Mouse (Mus musculus) midbrain, postnatal 0 days (tissue): ENCODE measurements around the gene Nr1d2. TPM values are rescaled to one million over a fixed set of nuclear protein-coding genes. Genes with fewer than 3 reads are reported as not detected.
"Not testable (repeated sequence)": the region's sequence is repeated elsewhere in the genome, so short reads cannot be mapped to it uniquely, and the experiment has no call there.

Experiments used
- ATAC-seq: fragments of 200-750 bp; cut with Nextera tagmentation; 2 replicates; pipeline ENCODE4 v1.8.0; 2017; ENCODE audit warnings: moderate number of reproducible peaks, mild to moderate bottlenecking, moderate TSS enrichment, moderate library complexity; ENCODE audit not compliant: low FRiP score
- DNase-seq: peaks from one replicate; pipeline ENCODE4 v3.0.0-alpha.2; 2015; ENCODE audit warnings: low spot score
- H3K27ac ChIP-seq: fragments of 300-500 bp; sonication (generic); 2 replicates; pipeline ENCODE4 v1.5.1; 2014; ENCODE audit warnings: low read depth, mild to moderate bottlenecking, low read length, mixed read lengths
- H3K27me3 ChIP-seq: fragments of 300-500 bp; sonication (generic); 2 replicates; pipeline ENCODE4 v1.6.1; 2014; ENCODE audit warnings: low read length, control low read depth, mixed read lengths; ENCODE audit not compliant: insufficient read depth
- H3K36me3 ChIP-seq: fragments of 300-500 bp; sonication (generic); 2 replicates; pipeline ENCODE4 v1.6.1; 2014; ENCODE audit warnings: low read length, control low read depth, mixed read lengths; ENCODE audit not compliant: insufficient read depth
- H3K4me1 ChIP-seq: fragments of 300-500 bp; sonication (generic); 2 replicates; pipeline ENCODE4 v1.6.1; 2014; ENCODE audit warnings: mild to moderate bottlenecking, control low read depth, antibody characterized with exemption, low read length, mixed read lengths; ENCODE audit not compliant: insufficient read depth
- H3K4me2 ChIP-seq: fragments of 300-500 bp; sonication (generic); 2 replicates; pipeline ENCODE4 v1.6.1; 2014; ENCODE audit warnings: low read depth, mild to moderate bottlenecking, low read length, mixed read lengths; ENCODE audit not compliant: poor library complexity, severe bottlenecking
- H3K4me3 ChIP-seq: fragments of 300-500 bp; sonication (generic); 2 replicates; pipeline ENCODE4 v1.5.1; 2014; ENCODE audit warnings: low read depth, mild to moderate bottlenecking, low read length, moderate library complexity
- H3K9ac ChIP-seq: fragments of 300-500 bp; sonication (generic); replicated peaks from 2 replicates; pipeline ENCODE4 v1.6.1; 2014; ENCODE audit warnings: mild to moderate bottlenecking, low read length, moderate library complexity, mixed read lengths; ENCODE audit not compliant: poor library complexity, severe bottlenecking
- H3K9me3 ChIP-seq: fragments of 300-500 bp; sonication (generic); 2 replicates; pipeline ENCODE4 v1.6.1; 2016; ENCODE audit warnings: low read length, control low read depth
- CTCF ChIP-seq: IDR thresholded peaks from 2 replicates; pipeline ENCODE4 v1.5.1; 2016; ENCODE audit warnings: antibody characterized with exemption, mild to moderate bottlenecking
- WGBS: fragments of 180-500 bp; shearing (Covaris S2); extraction: QIAGEN DNeasy Blood & Tissue Kit; methylation state at CpG from one replicate; pipeline ENCODE4 v1.1.7; 2014; 5-methylcytosine and 5-hydroxymethylcytosine counted together
- polyA plus RNA-seq: library from polyadenylated mRNA; unstranded; fragments of >200 nt; fragmentation: Nextera tagmentation; extraction: Ambion mirVana; gene quantifications from 2 replicates; pipeline ENCODE4 v1.2.1, GENCODE M21; 2015
- total RNA-seq: library from RNA; depleted of rRNA; stranded (reverse); fragments of >200 nt; gene quantifications from 2 replicates; pipeline ENCODE4 v1.2.3, GENCODE M21; 2014

Nr1d2 gene
- total and polyA plus RNA-seq, 2 experiments from 2014 or later = 9.5 to 20.4 TPM

GRCm38 (mm10) chr14:18233981-18234960 lies 4.7 kb downstream of the Nr1d2 start:
- Histone ChIP-seq H3K9me3 (no peaks in the 10 kb centered on the region), H3K27me3 (no peaks in the 10 kb centered on the region), H3K4me3 (no peak overlapping the region), H3K36me3 (no peaks in the 10 kb centered on the region), H3K27ac (no peak overlapping the region), H3K4me1 (no peaks in the 10 kb centered on the region), H3K4me2 (no peak overlapping the region), H3K9ac (no peak overlapping the region)
- DNase-seq (no peak), ATAC-seq (no peak)
- no peak for TF ChIP-seq CTCF
- 63% methylated on average over 5 of the region's 5 CpGs for WGBS

GRCm38 (mm10) chr14:18233076-18233475 lies 5.9 kb downstream of the Nr1d2 start:
- H3K27me3 ChIP-seq = no peaks in the 10 kb centered on the region
- no peaks in the 10 kb centered on the region for H3K36me3 ChIP-seq
- WGBS = 92% methylated on average over 2 of the region's 2 CpGs
- H3K4me3 ChIP-seq = no peak overlapping the region
- no peak for DNase-seq
- H3K4me2 ChIP-seq = no peak overlapping the region
- H3K4me1 ChIP-seq = no peaks in the 10 kb centered on the region
- no peak overlapping the region for H3K9ac ChIP-seq
- no peaks in the 10 kb centered on the region for H3K9me3 ChIP-seq
- TF ChIP-seq CTCF = no peak
- no peak for ATAC-seq
- H3K27ac ChIP-seq = no peak overlapping the region

GRCm38 (mm10) chr14:18231866-18232265 lies 7.1 kb downstream of the Nr1d2 start:
- not testable (repeated sequence) for H3K4me1 ChIP-seq, H3K36me3 ChIP-seq, H3K4me3 ChIP-seq, H3K27ac ChIP-seq, DNase-seq, H3K9ac ChIP-seq, H3K27me3 ChIP-seq, H3K4me2 ChIP-seq, H3K9me3 ChIP-seq, ATAC-seq
- WGBS = 95% methylated on average over 8 of the region's 8 CpGs

DNA sequence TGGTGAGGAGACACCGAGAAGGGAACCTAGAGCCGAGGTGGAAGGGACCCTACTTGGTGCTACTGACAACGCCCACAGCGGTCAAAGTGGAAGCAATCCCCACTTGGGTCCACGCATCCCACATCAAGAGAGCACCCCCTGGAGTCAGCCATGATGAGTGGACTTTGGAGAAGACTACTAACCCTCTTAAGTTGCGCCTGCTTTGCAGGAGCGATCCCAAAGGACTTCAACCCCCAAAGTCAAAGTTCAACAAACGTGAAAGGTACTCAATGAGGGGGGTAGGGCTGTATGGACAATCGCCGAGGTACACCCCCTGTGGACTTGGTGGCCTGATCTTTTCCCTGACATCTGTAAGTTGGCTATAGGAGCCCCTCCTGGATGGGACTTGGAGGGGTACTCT lies 9.2 kb downstream of the Nr1d2 start:
- H3K9ac ChIP-seq, H3K4me1 ChIP-seq, H3K4me3 ChIP-seq, H3K27me3 ChIP-seq, DNase-seq, H3K27ac ChIP-seq, H3K4me2 ChIP-seq, H3K9me3 ChIP-seq, ATAC-seq, H3K36me3 ChIP-seq: not testable (repeated sequence)
- WGBS = 93% methylated on average over 10 of the region's 10 CpGs

- not testable (repeated sequence) for H3K9me3 ChIP-seq, H3K27ac ChIP-seq, H3K36me3 ChIP-seq, H3K27me3 ChIP-seq, H3K4me1 ChIP-seq, ATAC-seq, H3K4me3 ChIP-seq, H3K4me2 ChIP-seq, H3K9ac ChIP-seq
- TF ChIP-seq CTCF = peak; percentile 21; the same call in 1 of the 2 replicates
- WGBS = 32% methylated on average over 11 of the region's 11 CpGs
- peak; percentile 14 for DNase-seq
Measured at GRCm38 (mm10) chr14:18226181-18226580, 12.7 kb downstream of the Nr1d2 start.

DNA sequence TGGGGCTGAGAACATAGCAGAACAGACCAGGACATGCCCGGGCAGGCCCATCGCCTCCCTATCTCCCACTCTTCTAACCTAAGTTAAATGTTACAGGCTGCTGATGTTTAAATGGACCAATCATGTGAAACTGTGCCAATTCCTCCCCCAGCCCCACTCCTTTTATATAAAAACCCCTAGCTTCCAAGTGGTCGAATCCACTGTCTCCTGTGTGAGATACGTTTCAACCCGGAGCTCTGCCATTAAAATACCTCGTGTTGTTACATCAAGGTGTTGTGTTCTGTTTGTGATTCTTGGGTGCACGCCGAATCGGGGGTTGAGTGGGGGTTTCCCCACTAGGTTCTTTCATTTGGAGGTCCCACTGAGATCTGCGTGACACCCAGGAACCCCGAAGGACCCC lies 13.5 kb downstream of the Nr1d2 start:
- not testable (repeated sequence) for H3K9me3 ChIP-seq, ATAC-seq, DNase-seq, H3K36me3 ChIP-seq, H3K9ac ChIP-seq, H3K27ac ChIP-seq, H3K4me3 ChIP-seq, H3K4me1 ChIP-seq, H3K4me2 ChIP-seq, H3K27me3 ChIP-seq
- 98% methylated on average over 11 of the region's 11 CpGs for WGBS
